Mouse (Mus musculus) CD4-positive, CD25-positive, alpha-beta regulatory T cell, adult 2 months (primary cell): Measurements from ENCODE around the gene Cdon.

Experiments
- DNase-seq: peaks from one replicate; pipeline ENCODE4 v3.0.0-alpha.2; 2012; ENCODE audit warnings: low read depth, low spot score

The Cdon gene

DNA sequence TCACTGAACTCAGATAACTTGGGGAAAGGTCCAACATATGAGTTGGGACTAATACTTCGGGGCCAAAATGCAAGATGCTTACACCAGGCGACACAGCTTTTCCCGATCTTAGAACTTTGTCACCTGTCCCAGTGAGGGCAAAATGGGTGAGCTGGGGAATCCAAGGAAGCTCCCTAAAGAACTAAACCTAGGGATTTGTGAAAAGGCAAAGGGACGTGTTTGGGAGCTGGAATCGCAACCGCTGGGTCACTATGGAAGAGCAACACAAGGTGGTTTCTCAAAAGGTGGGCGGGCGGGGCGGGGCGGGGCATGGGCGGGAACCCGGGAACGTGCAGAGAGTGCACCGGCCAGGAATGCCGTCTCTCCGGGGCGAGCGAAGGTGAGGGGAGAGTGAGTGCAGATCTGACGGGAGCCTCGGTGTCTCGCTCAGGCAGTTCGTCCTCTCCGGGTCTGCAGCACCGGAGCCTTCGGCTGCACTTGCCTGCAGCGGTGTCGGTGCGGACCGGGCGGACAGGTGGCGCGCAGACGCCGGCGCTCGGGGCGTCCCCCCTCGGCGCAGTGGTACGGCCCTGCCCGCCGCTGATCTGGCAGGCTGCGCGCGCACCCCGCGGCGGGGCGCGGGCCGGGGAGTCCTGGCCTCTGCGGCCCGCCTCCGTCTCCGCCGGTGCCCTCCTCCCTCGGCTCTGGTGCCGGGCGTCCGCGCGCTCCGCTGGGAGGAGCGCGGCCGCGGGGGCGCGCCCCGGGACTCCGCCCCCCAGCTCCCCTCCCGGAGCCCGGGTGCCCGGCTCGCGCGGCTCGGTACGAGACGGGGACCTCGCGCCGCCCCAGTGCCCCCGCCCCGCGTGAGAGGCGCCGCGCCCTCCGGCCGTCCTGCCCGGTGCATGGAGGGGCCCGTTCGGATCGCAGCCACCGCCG, at the start of gene Cdon:
Gene Cdon, plus strand, starts transcription at position 324 of the 915 bp plus-strand sequence.
- peak; percentile 96 for DNase-seq

DNA sequence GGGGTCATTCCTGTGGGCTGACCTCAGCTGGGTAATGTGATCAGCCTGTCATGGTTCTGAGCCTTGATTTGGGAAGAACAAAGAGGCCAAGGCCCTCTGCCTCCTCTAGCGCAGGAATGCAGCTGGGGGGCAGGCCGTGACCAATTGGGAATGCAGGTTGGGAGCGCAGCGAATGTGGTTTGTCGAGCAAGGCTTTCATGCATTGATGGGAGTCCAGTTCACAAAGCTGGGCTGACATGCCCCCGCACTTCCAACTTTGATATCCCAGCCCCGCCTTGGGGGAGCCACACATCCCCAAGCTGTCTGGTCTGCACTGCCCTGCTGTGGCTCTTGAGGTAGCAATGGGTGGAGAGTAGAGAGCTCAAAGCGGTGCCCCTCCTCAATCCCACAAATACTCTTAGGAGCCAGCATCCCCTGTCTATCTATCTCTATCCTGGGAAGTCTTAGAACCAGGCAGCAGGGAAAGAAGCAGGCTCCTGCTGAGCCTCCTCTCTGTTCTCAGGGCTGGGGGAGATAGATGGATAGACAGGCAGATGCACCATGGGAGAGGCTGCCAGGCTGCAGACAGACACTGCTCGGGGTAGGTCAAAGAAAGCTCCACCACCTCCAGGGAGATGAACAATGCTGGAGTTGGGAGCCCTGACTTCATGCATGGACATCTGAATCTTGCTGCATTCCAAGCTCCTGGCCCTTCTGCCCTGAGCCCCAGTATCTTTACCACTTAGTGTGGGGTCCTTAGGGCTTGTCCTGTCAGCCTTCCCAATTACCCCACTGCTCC, 48.4 kb upstream of the Cdon start:
- DNase-seq = no peak

DNA sequence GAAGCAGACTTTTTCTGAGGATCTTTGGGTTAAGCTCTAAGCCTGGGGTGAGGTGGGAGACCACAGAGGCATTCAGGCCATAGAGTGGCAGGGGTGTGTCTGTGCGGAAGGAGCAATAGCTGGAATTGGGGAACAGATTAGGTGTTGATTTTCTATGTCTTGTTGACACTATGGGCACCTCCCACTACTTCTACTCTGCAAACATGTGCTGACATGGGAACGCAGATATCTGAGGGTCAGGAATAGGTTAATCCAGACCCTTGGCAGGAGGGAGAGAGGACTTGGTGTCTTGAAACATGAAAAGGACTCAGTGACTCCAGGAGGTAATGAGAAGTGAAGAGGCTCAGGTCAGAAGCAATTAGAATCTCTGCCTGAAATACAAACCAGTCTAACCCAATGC, 43.0 kb upstream of the Cdon start:
- no peak for DNase-seq

DNA sequence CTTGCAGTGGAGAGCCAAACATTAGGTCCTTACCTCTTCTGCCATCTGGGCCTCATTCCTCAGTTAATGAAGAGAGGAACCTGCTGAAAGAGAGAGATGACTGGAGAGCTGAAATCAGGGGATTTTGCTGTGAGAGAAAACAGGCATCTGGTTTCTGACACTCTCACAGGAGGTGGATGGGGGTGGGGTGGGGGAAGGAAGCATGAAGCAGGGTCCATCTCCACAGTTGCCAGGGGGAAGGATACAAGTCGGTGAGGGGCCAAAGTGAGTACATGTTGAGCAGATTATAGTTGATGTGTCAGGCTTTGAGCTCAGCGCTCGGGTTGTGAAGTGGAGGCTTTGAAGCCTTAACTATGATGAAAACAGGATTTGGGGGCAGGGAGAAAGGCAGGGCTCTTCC, 41.9 kb upstream of the Cdon start:
- no peak for DNase-seq

DNA sequence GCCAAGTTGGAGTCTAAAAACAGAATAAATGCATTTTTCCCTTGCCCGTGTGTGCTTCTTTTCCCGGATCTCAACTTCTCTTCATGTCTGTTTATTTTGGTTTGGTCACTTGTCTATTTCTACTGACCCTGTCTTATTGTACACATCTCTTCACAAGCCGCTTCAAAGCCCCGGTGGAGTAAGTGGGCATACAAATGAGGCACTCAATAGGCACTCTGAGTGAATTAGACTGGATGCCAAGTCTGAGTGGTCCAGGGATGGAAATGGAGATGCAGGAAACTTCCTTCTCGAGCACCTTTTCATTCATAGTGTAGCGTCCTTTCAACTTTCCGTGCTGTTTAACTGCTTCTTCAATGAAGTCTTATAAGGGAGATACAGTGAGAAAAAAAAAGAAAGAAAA, 21.0 kb upstream of the Cdon start:
- DNase-seq = no peak

DNA sequence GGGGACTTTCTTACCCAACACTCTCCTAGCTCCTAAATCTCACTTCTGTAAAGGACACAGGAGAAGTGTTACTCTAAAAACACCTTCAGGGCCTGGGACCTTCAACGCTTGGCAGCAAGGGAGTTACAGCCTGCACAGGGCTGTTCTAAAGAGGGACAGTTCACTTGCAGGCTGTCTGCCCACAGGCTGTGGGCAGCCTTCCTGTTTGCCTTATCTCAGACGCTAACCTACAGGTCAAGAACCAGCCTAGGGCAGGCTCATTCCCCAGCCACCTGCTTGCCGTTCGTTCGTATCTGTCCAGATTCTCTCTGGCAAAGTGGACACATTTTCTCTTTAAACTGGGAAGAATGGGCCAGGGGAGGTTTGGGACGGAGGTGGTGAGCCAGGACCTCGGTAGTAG, 20.5 kb upstream of the Cdon start:
- DNase-seq = peak; percentile 6

DNA sequence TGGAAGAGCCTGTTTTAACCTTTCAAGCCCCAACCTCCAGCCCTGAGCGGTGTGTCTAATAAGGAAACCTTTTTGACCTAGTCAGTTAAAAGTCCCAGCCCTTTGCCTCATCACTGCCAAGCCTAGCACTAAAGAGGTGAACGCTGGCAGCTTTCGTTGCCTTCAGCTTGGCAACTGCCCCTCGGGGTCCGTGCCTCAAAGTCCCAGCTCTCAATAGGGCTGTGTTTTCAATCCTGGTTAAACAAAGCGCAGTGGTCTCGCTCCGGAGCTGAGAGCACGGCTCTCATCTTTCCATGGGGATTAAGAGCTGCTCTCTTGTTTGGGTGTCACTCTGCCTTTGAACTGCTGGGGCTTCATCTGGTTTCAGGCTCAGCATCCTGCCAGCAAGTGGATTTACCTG, 20.1 kb upstream of the Cdon start:
- DNase-seq = no peak

DNA sequence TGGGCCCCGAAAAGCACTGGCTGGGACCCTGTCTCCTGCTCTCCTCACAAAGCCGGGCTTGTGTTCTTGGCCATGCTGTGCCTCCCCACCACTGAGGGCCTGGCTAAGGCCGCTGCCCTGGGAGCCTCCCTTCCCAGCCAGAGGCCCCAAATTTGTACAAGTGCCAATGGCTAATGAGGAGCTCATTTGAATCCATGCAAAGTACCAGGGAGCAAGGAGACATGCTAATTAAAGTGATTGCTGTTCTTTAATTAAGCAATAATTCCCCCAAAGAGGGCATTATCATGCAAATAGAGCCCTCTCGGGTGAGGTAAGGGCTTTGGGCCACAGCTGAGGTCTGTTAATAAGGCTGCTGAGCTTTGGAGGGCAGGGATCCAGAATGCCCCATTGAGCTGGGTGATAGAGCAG, 18.3 kb upstream of the Cdon start:
- DNase-seq = no peak

DNA sequence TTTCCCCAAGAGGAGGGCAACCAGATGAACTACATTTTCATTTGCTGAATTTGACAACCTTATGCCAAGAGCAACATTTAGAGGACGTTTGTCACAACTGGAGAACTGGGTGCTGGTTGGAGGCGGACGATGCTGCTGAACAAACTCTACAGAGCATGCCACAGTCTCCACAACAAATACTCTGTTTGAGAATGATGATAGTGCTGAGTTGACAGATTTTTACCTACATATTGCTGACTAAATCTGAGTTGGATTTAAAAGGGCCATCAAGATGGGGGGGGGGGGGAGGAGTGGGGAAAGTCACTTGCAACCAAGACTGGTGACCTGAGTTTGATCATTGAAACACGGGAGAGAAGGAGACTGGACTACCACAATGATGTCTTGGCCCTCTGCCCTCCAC, 17.4 kb upstream of the Cdon start:
- DNase-seq = no peak

DNA sequence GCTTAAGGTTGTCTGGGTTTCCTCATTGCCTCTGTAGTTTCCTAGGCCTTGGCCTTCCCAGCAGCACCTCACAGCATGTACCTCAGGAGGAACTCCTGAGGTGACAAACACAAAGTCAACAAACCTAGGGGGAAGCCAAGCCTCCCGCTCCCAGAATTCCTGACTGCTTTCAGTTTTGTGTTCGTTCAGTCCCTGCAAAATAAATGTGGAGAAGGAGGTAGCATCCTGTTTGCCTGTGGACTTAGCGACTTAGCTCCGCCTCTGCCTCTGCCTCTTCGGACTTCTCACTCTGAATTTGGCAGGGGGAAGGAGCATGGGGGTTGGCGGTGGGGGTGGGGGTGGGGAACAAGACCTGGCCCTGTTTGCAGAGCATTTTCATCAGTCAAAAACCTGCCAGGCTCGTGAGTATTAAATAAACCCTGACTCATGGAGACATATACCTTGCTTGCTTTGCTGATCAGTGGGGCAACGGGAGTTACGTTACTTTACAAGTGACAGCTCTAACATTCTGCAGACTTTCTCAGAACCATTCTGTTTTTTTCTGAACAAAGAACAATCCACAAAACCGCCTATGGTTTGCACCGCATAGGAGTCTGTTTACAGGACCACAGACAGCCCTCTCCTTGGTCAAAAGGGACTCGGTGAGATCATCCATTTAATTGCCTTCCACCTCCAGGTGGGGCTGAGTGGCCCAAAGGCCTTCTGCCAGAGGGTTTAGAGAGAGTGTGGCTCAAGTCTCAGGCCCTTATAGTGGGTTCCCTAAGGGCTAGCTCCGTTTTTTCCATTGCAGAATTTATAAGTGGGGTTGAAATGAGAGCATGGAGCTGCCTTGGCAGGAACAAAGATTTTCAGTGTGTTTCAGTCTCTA, 15.7 kb upstream of the Cdon start:
- no peak for DNase-seq

DNA sequence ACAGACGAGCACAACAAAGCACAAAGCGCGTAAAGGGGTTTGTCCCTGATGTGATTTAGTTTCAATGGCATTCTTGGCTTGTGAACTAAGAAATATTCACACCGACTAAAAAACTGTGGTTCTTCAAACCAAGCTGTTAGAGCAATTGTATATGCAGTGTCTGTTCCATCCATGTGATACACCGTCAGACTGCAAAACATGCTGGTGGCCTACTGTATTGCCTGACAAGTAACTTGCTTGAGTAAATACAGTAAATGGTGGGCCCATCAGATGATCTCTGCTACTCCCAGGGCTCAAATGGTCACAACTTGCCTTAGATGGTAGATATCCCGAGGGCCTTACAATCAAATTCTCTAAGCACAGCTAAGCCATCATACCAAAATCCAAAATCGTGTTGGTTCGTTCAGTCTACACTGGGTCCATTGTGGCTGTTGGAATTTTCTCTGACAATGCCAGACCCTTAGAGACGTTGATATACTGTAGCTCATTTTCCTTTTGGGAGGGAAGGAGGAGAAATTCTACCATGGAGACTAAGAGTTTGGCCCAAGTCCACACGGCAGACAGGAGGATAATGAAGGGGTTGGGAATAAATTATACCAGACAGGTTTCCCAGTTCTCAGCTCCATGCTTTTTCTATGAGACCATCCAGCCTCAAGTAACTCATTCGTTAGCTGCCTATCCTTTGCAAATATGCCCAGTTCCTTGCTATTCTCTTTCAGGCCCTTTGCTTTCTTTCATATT, 9.5 kb upstream of the Cdon start:
- DNase-seq = no peak

DNA sequence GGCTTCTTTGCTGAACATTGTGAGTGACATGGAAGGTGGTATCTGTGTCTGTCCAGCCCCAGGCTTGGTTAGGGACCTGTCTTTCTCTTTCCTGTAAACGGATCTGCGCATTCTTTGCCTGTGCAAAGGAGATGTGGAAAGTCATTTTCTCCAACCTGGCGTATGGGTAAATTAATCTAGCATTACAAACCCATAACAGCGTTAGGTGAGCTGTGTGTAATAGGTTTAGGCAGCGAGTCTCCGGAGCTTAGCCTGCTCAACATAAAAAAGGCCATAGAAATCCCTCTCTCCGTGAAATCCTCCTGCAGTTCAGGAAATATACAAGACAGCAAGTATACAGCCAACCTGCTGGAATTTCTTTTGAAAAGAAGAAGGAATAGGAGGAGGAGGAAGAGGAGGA, 9.0 kb upstream of the Cdon start:
- no peak for DNase-seq

DNA sequence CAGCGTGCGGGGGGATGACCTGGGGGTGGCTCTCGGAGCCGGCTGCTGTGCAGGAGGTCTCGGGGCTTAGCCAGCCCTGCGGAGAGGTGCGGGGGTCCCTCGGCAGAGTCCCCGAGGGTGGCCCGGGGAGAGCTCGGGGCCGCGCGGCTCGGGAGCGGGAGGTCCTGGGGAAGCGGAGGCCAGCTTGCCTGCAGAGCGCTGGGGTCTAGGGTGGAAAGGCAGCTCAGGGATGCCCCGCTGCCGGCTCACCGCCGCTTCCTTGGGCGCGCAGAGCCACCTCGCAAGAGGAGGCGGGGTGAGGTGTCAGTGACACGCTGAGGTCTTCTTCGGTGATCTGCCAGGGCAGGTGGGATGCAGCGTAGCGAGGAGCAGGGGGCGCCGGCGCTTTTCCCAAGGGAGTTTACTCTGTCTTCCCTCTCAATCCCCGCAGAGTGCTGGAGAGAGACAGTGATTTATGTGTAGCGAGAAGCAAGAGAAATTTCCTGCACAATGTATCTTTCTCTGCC, 855 bp downstream of the Cdon start:
- DNase-seq = peak; percentile 79

DNA sequence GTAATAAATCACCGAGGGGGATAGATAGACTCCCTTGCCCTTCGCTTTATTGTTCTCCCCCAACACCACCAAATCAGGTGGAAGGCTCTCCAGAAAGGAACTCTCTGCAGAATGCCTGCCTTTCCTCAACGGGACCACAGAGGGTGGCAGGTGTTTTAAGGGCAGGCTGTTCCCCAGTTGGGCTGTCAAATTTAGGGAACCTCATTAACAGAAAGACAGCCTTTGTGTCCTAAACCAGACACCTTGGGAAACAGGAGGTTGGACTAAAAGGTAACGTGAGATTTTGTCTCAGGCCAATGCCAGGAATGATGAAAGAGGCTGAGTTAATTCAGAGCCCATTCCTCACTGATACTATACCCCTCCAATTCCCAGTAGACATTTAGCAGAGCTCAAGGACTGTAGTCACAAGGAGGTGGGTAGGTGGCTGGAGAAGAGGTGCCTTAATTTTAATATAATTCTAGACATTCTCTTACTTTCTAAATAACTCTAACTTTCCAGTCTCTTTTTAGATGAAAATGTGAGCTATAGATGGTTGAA, 1.5 kb downstream of the Cdon start:
- no peak for DNase-seq

DNA sequence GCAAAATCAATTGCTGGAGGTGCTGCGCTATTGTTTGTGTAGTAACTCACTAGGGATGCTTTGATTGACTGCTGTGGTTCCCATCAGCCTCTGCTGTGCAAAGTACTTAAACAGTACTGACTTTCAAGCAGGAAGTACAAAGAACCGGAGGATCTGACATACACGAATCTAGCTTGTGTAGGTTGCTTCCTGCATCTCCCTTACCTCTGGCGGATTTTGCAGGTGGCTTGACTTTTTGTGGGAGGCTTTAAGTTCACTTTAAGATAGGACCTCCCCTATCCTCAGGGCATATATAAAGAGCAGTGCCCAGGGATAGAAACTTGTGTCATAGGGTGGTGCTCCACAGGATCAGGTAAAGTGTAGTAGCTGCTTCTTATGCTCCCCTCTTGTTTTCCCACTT, 2.3 kb downstream of the Cdon start:
- DNase-seq = peak; percentile 70

DNA sequence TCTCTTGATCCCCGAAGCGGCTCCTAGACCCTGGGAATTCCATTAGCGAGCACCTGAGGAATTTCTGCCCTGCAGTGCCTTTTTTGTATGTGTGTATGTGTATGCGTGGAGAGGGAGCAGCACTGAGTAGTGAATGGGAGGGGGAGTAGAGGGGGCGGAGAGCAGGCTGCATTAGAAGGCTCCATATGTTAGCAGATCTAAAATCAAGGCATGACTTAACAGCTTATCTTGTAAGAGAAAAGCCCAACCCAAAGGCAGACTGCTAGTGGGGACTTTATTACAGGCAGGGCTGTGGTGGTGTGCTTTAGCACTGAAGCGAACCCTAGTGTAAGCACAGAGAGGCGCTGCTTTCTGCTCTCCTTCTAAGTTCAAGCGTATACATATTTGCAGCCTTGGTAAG, 3.7 kb downstream of the Cdon start:
- DNase-seq = no peak

DNA sequence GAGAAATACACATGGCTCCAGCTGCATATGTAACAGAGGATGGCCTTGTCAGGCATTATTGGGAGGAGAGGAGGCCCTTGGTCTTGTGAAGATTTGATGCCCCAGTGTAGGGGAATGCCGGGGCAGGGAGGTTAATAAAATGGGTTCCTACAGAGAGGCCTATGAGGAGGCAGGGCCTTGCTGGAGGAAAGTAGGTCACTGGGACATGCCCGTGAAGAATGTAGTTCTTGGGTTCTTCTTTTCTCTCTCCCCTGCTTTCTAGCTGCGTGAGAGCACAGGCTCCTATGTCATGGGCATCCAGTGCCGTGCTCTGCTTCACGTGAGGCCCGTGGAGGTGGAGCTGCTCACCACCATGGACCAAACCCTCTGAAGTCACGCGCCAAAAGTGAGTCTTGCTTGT, 9.5 kb downstream of the Cdon start:
- peak; percentile 29 for DNase-seq

DNA sequence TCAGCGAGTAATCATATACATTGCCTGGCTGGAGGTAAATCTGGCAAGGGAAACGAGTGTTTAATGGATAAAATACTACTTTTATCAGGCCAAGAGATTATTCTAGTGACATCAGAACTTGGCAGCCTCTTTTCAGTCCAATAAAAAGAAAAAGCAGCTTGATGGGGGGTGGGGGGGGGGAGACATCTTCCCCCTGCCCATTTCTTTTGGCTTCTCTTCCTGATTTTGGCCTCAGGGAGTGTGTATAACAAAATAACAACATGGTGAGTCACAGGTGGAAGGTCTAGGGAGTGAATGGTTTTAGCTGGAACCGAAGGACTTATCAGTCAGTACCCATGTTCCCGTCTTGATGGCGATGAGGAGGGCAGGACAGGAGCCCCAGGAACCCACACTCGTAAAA, 10.5 kb downstream of the Cdon start:
- DNase-seq = no peak

DNA sequence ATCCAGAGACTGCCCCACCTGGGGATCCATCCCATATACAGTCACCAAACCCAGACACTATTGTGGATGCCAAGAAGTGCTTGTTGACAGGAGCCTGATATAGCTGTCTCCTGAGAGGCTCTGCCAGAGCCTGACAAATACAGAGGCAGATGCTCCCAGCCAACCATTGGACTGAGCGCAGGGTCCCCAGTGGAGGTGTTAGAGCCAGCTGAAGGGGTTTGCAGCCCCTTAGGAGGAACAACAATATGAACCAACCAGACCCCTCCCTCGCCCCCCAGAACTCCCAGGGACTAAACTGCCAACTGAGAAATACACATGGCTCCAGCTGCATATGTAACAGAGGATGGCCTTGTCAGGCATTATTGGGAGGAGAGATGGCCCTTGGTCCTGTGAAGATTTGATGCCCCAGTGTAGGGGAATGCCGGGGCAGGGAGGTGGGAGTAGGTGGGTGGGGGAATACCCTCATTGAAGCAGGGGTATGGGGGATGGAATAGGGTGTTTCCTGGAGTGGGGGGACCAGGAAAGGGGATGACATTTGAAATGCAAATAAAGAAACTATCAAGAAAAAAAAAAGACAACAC, 11.9 kb downstream of the Cdon start:
- peak; percentile 27 for DNase-seq

DNA sequence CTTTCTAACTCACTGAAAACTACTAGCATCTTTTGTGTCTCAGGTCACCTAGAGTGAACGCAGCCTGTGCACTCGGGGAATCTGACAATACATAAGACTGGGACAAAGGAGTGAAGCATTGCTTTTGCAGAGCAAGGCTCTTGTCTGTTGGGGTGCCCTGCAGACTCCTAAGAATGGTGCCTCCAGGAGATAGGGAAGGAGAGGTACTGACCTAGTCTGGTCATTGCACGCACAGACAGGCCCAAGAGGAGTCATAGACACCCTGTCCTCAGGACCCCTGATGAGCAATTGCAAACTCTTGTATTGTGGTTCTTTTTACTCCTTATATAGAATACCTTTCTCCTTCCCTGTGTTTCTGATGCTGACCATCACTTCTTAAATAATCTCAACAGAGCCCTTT, 13.4 kb downstream of the Cdon start:
- no peak for DNase-seq
